Mouse (Mus musculus) MEL (cell line): Measurements from ENCODE around the gene Asdurf. TPM values are rescaled to one million over a fixed set of nuclear protein-coding genes. Genes with fewer than 3 reads are reported as not detected.
"Not testable (repeated sequence)": the region's sequence is repeated elsewhere in the genome, so short reads cannot be mapped to it uniquely, and the experiment has no call there.

Experiments used
- DNase-seq: peaks from one replicate; pipeline ENCODE4 v3.0.0; 2011; ENCODE audit warnings: low read depth, low spot score
- H3K27ac ChIP-seq: 2 replicates; pipeline ENCODE4 v1.5.1; 2012; ENCODE audit warnings: low read depth, mild to moderate bottlenecking, control low read depth, low read length, moderate library complexity; ENCODE audit not compliant: control insufficient read depth
- H3K27me3 ChIP-seq, 2 experiments: fragments of 150-350 bp in 1 of 2; sonication (generic) in 1 of 2; 2 replicates each; pipeline ENCODE4 v1.6.1; 2012; ENCODE audit warnings: low read length in 2 of 2, mild to moderate bottlenecking in 2 of 2, improper control_type of control experiment in 1 of 2, moderate library complexity in 1 of 2; ENCODE audit not compliant: insufficient read depth in 2 of 2, control insufficient read depth in 1 of 2
- H3K36me3 ChIP-seq, 2 experiments: 2 replicates each; pipeline ENCODE4 v1.6.1; 2012 to 2014; ENCODE audit warnings: low read length in 2 of 2, improper control_type of control experiment in 1 of 2, inconsistent platforms in 1 of 2, mild to moderate bottlenecking in 1 of 2; ENCODE audit not compliant: insufficient read depth in 2 of 2, control insufficient read depth in 1 of 2
- H3K4me1 ChIP-seq, 2 experiments: fragments of 150-350 bp in 1 of 2; sonication (generic) in 1 of 2; 2 replicates each; pipeline ENCODE4 v1.6.1; 2012; ENCODE audit warnings: low read length in 2 of 2, improper control_type of control experiment in 1 of 2, mild to moderate bottlenecking in 1 of 2; ENCODE audit not compliant: insufficient read depth in 2 of 2, control insufficient read depth in 1 of 2
- H3K4me3 ChIP-seq, 2 experiments: fragments of 150-350 bp in 1 of 2; sonication (generic) in 1 of 2; 2 replicates each; pipeline ENCODE4 v1.5.1; 2012; ENCODE audit warnings: low read depth in 2 of 2, low read length in 2 of 2, mild to moderate bottlenecking in 2 of 2, moderate library complexity in 2 of 2, control low read depth in 1 of 2, improper control_type of control experiment in 1 of 2; ENCODE audit not compliant: control insufficient read depth in 1 of 2, insufficient read depth in 1 of 2
- H3K79me2 ChIP-seq: 2 replicates; pipeline ENCODE4 v1.6.1; 2012; ENCODE audit warnings: mild to moderate bottlenecking, low read length, moderate library complexity; ENCODE audit not compliant: control insufficient read depth, poor library complexity, insufficient read depth
- H3K9ac ChIP-seq: 2 replicates; pipeline ENCODE4 v1.6.1; 2012; ENCODE audit warnings: low read depth, mild to moderate bottlenecking, control low read depth, low read length, moderate library complexity; ENCODE audit not compliant: control insufficient read depth, poor library complexity, severe bottlenecking
- H3K9me3 ChIP-seq: fragments of 150-350 bp; sonication (generic); replicated peaks from 2 replicates; pipeline ENCODE4 v1.6.1; 2012; ENCODE audit warnings: mild to moderate bottlenecking, low read length, improper control_type of control experiment, moderate library complexity; ENCODE audit not compliant: insufficient read depth
- BHLHE40 ChIP-seq: IDR thresholded peaks from 2 replicates; pipeline ENCODE4 v1.6.1; 2012; ENCODE audit warnings: low read depth, mild to moderate bottlenecking, inconsistent platforms, low read length, improper control_type of control experiment, borderline replicate concordance
- EP300 ChIP-seq, 2 experiments: IDR thresholded peaks; 2 replicates each; pipeline ENCODE4 v1.6.1; 2011; ENCODE audit warnings: improper control_type of control experiment in 2 of 2, low read length in 2 of 2, low read depth in 1 of 2, mild to moderate bottlenecking in 1 of 2
- ETS1 ChIP-seq: IDR thresholded peaks from 2 replicates; pipeline ENCODE4 v1.6.1; 2012; ENCODE audit warnings: low read depth, mild to moderate bottlenecking, inconsistent platforms, low read length, improper control_type of control experiment, moderate library complexity
- MAFK ChIP-seq: IDR thresholded peaks from 2 replicates; pipeline ENCODE4 v1.6.1; 2011; ENCODE audit warnings: low read depth, mild to moderate bottlenecking, low read length, improper control_type of control experiment, borderline replicate concordance
- MXI1 ChIP-seq: IDR thresholded peaks from 2 replicates; pipeline ENCODE4 v1.6.1; 2011; ENCODE audit warnings: mild to moderate bottlenecking, low read depth, low read length, improper control_type of control experiment
- MYB ChIP-seq: IDR thresholded peaks from 2 replicates; pipeline ENCODE4 v1.6.1; 2011; ENCODE audit warnings: mild to moderate bottlenecking, low read depth, low read length, improper control_type of control experiment
- MYC ChIP-seq: IDR thresholded peaks from 2 replicates; pipeline ENCODE4 v1.6.1; 2011; ENCODE audit warnings: low read depth, mild to moderate bottlenecking, low read length, improper control_type of control experiment, moderate library complexity
- POLR2A ChIP-seq, 2 experiments: IDR thresholded peaks; 2 replicates each; pipeline ENCODE4 v1.6.1; 2011 to 2012; ENCODE audit warnings: low read length in 2 of 2, mild to moderate bottlenecking in 2 of 2, control low read depth in 1 of 2, improper control_type of control experiment in 1 of 2, low read depth in 1 of 2, moderate library complexity in 1 of 2; ENCODE audit not compliant: control insufficient read depth in 1 of 2, insufficient read depth in 1 of 2, poor library complexity in 1 of 2
- RAD21 ChIP-seq: IDR thresholded peaks from 2 replicates; pipeline ENCODE4 v1.6.1; 2011; ENCODE audit warnings: mild to moderate bottlenecking, low read depth, low read length, improper control_type of control experiment
- SMC3 ChIP-seq: IDR thresholded peaks from 2 replicates; pipeline ENCODE4 v1.6.1; 2011; ENCODE audit warnings: low read depth, low read length, improper control_type of control experiment
- TAL1 ChIP-seq: IDR thresholded peaks from 2 replicates; pipeline ENCODE4 v1.6.1; 2012; ENCODE audit warnings: mild to moderate bottlenecking, inconsistent platforms, low read length, moderate library complexity, mixed read lengths
- USF1 ChIP-seq: IDR thresholded peaks from 2 replicates; pipeline ENCODE4 v1.6.1; 2014; ENCODE audit warnings: low read depth, mild to moderate bottlenecking, inconsistent platforms, low read length, improper control_type of control experiment, moderate library complexity
- USF2 ChIP-seq, 2 experiments: IDR thresholded peaks; 2 replicates each; pipeline ENCODE4 v1.6.1; 2011 to 2012; ENCODE audit warnings: improper control_type of control experiment in 2 of 2, low read length in 2 of 2, borderline replicate concordance in 1 of 2, inconsistent platforms in 1 of 2, low read depth in 1 of 2, mild to moderate bottlenecking in 1 of 2; ENCODE audit not compliant: insufficient read depth in 1 of 2
- ZKSCAN1 ChIP-seq: IDR thresholded peaks from 2 replicates; pipeline ENCODE4 v1.6.1; 2012; ENCODE audit warnings: low read depth, mild to moderate bottlenecking, inconsistent platforms, low read length, improper control_type of control experiment, moderate library complexity
- ZNF384 ChIP-seq: IDR thresholded peaks from 2 replicates; pipeline ENCODE4 v1.6.1; 2012; ENCODE audit warnings: low read depth, mild to moderate bottlenecking, inconsistent platforms, low read length, improper control_type of control experiment
- polyA plus RNA-seq, 2 experiments: library from polyadenylated mRNA; stranded (reverse) in 1 of 2; unstranded in 1 of 2; fragments of >175 nt in 1 of 2; fragments of >200 nt in 1 of 2; gene quantifications; 2 replicates each; pipeline versions ENCODE4 v1.2.1 to v1.2.4; 2012; ENCODE audit warnings: low replicate concordance in 2 of 2, low read depth in 1 of 2; ENCODE audit not compliant: insufficient read length in 2 of 2, insufficient read depth in 1 of 2, missing spikeins in 1 of 2
- total RNA-seq: library from RNA; depleted of rRNA; stranded (reverse); fragments of 300-350 nt; gene quantifications from 2 replicates; pipeline ENCODE4 v1.2.3, GENCODE M21; 2012

The Asdurf gene
- total and polyA plus RNA-seq, 3 experiments = not detected

GRCm38 (mm10) chr1:53377731-53378130 is 25.3 kb upstream of the Asdurf start (continued):
- TF ChIP-seq POLR2A (IDR thresholded peaks at IDR 0.05; ENCODE audit: control insufficient read depth in 1 of 2, insufficient read depth in 1 of 2, low read depth in 1 of 2, low read length in 2 of 2, poor library complexity in 1 of 2) (no peak), USF2 (IDR thresholded peaks at IDR 0.05; ENCODE audit: borderline replicate concordance in 1 of 2, insufficient read depth in 1 of 2, low read depth in 1 of 2, low read length in 2 of 2) (no peak), MAFK (no peak), EP300 (IDR thresholded peaks at IDR 0.05; ENCODE audit: low read depth in 1 of 2, low read length in 2 of 2) (no peak)

- not testable (repeated sequence) for H3K9ac ChIP-seq
Measured at GRCm38 (mm10) chr1:53375965-53376364, 23.5 kb upstream of the Asdurf start.

GRCm38 (mm10) chr1:53358988-53359387 is 6.6 kb upstream of the Asdurf start:
- DNase-seq = no peak
- Histone ChIP-seq H3K9me3 (no peaks in the 10 kb centered on the region), H3K4me1 (no peaks in the 10 kb centered on the region), H3K4me3 (no peak overlapping the region), H3K79me2 (no peaks in the 10 kb centered on the region), H3K27ac (no peak overlapping the region), H3K27me3 (peaks cover 4 to 6% of the 10 kb centered on the region in 2 experiments), H3K9ac (no peak overlapping the region), H3K36me3 (no peaks in the 10 kb centered on the region)
- TF ChIP-seq MYB (no peak), MYC (no peak), BHLHE40 (no peak), SMC3 (no peak), MXI1 (no peak), TAL1 (no peak), RAD21 (no peak), POLR2A (IDR thresholded peaks at IDR 0.05; ENCODE audit: control insufficient read depth in 1 of 2, insufficient read depth in 1 of 2, low read depth in 1 of 2, low read length in 2 of 2, poor library complexity in 1 of 2) (no peak), EP300 (IDR thresholded peaks at IDR 0.05; ENCODE audit: low read depth in 1 of 2, low read length in 2 of 2) (no peak), ZNF384 (no peak), USF2 (IDR thresholded peaks at IDR 0.05; ENCODE audit: borderline replicate concordance in 1 of 2, insufficient read depth in 1 of 2, low read depth in 1 of 2, low read length in 2 of 2) (no peak), ZKSCAN1 (no peak), ETS1 (no peak), USF1 (no peak)

More at GRCm38 (mm10) chr1:53375965-53376364, 23.5 kb upstream of the Asdurf start:
- H3K27ac ChIP-seq, DNase-seq, H3K27me3 ChIP-seq, H3K36me3 ChIP-seq, H3K9me3 ChIP-seq, H3K4me1 ChIP-seq, H3K79me2 ChIP-seq, H3K4me3 ChIP-seq: not testable (repeated sequence)
